Mouse (Mus musculus) retina, postnatal 1 day (tissue): ENCODE data around the gene Rpa1.
"Not testable (repeated sequence)": the region's sequence is repeated elsewhere in the genome, so short reads cannot be mapped to it uniquely, and the experiment has no call there.

Experiments
- DNase-seq: peaks from one replicate; pipeline ENCODE4 v3.0.0-alpha.2; 2012

Gene Rpa1

DNA sequence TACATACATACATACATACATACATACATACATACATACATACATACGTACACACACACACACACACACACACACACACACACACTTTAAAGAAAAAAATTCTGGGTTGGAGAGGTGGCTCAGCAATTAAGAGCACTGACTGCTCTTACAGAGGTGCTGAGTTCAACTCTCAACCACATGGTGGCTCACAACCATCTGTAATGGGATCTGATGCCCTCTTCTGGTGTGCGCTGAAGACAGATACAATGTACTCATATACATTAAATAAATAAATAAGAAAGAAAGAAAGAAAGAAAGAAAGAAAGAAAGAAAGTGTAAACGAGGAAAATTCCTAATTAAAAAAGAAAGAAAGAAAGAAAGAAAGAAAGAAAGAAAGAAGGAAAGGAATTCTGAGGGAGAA lies 64.3 kb downstream of the Rpa1 start:
- not testable (repeated sequence) for DNase-seq

DNA sequence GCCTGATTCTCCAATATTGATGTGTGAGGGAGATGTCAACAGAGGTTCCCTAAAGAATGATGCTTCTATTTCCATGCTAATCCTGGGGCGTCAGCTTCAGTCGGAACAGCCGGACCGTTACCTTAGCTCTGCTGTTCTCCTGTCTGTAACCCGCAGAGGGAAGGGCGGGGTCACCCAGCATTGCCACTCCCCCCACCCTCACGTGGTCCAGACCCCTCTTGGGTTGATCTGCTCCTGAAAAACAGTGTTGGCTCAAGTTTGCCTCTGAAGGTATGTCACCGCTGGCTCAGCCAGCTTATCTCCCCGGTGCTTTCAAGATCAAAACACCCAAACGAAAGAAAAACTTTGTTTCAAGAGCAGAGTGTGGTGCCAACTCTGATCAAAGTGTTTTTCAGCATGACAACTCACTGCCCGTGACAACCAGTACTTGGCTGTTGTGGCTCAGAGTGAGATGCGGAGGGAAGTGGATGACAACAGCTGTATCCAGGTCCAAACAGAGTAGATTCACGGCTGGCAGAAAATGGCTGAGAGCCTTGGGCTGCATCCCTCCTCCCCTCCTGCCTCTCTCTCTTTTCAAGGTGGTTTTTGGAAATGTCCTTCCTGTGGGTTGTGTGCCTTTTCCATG lies 65.5 kb downstream of the Rpa1 start:
- DNase-seq = peak; percentile 53

DNA sequence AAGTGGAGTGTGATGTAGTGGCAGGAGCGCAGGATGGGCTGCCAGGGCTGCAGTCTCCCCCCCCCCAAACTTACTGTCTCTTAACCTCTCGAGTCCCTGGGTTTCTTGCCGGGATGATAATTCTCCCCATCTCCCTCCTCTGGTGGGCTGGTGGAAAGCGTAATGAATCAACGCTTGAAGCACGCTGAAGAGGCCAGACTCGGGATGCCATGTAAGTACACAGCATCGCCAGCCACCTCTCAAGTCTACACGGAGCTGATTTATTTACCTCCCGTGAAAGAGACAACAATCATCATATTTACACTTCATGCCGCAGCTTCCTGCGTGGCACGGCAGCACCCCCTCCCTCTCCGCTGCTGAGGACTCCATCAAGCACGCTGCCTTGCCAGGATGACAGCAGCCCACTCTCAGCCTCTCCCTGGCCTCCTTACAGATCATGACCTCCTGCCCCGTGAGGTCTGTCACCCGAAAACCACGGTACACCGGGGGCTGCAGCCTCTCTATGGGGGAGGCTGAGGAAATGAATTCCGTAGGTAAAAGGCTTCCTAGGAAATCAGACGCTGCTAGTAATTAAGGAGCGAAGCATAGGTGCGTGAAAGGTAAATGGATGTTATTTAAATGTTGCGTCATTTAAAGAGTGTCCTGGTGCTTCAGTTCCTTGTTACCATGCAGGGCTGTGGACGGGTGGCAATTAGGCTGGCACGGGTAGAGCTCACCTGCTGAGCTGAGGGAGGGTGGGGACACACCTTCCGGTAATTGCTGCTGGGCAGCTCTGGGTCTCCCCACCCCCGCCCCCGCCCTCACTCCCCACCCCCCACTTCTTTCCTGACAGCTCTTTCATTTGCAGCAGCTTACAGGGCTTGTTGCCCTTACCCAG lies 66.5 kb downstream of the Rpa1 start:
- peak; percentile 58 for DNase-seq

DNA sequence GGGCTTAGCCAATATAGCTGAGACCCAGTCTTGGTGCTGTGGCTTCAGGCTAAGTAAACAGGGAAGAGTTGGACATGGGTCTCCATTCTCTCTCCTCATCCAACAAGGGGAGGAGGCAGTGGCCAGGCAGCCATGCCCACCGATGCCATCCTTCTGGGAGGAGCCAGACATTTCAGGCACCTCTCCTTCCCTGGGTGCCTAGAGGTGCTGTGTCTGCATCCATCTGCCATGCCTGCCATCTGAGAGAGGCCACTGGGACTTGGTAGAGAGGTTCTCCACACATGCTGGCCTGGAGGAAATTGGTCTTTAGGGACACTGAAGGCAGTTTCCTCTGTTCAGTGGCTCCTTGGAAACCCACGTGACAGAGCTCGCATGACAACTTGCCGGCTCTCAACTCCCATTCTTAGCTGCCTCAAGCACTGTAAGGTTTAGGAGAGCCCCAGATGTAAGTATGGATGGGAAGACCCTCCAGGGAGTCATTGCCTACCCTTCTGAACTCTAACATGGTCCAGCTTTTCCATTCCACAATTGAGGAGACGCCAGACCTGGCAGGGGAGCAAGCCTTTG lies 67.6 kb downstream of the Rpa1 start:
- no peak for DNase-seq

DNA sequence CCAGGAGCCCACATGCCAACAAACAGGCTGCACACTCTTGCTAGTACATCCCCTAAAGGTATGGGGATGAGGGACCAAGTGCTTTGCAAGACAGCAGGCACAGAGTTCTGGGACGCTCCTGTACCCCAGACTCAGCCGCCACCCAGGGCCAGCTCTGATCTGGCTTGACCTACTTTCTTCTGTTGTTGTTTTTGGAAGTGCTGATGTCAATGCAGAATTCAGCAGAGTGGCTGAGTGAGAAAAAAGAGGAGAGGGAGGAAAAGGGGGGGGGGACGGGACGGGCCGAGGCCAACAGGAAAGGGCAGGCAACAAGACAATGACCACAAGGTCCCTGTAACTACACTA lies 68.1 kb downstream of the Rpa1 start:
- peak; percentile 69 for DNase-seq

DNA sequence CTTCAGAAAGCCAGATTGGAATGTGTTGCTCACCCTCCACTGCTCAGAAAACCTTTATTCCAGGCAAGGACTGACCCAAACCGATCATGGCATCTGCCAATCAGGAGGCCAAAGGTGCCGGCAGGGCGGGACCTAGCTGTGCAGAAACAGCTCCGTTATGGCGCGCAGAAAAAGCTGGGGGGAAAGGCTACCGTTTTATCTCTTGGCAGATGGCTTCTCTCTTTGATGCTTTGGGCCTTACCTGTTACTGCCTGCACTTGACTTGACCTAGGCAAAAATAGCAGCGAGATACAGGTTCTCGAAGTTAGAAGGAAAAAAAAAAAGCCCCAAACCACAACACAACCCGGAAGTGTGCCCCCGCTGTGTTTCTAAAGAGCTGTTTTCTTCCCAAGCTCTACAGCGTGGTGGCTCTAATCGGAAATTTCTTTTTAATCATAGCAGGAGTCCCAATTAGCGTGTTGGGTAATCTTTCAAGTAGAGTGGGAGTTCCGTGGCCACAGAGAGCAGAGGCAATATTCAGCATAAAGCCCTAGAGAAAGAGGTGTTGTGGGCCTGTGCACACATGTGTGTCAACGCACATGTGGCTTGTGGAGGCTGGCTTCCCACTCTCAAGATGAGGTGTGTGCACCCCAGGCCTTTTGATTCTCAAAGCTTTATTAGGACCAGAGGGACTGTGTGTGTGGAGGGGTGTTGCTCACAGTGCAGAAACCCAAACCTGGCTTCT lies 68.6 kb downstream of the Rpa1 start:
- DNase-seq = peak; percentile 90

DNA sequence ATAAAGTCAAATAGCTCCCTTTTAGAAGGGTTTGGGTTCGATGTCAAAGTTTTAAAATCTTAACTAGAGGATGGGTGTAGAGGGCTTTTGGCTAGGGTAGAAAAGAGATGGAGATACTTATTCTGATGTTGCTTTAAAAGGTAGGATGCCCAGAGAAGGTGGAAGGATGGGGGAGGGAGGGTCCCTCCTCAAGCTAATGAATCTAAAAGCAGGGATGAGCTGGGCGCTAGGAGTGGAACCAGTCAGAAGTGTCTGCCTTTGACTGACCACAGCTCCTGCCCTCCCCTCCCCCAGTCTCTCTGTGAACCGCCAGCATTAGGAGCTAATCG lies 69.1 kb downstream of the Rpa1 start:
- no peak for DNase-seq

DNA sequence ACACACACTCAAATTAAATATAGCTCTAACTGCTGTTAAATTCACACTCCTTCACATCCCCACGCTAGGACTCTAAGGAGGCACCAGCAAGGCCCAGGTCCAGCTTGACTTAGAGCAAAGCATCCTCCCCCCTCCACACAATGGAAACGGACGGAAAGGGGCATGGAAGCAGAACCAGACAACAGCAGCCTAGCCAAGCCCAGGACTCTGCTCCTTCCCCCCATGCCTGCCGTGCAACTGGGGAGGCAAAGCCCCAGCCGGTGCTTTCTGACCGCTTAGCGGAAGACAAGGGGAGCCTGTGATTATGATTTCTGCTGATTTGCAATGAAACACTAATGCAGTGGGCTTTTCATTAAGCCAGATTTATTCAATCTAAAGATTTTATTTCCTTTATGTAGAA lies 70.0 kb downstream of the Rpa1 start:
- DNase-seq = no peak

DNA sequence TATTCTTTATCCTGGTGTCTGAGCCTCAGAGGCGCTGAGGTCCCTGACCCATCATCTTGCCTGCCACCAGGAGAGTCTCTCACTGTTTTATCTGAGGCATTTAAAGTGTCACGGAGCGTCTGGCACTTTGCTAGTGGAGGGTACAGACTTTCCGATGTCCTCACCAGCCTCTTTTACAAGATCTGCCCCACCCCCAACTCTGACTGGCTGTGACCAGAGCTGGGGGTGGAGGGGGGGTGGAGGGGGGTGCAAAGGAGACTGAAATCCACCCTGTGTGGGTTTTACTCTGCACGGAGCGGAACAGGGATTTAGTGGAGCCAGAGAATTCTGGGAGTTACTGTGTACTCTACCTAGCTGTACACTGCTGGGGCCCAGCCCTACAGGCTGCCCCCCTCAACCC lies 73.1 kb downstream of the Rpa1 start:
- peak; percentile 52 for DNase-seq

DNA sequence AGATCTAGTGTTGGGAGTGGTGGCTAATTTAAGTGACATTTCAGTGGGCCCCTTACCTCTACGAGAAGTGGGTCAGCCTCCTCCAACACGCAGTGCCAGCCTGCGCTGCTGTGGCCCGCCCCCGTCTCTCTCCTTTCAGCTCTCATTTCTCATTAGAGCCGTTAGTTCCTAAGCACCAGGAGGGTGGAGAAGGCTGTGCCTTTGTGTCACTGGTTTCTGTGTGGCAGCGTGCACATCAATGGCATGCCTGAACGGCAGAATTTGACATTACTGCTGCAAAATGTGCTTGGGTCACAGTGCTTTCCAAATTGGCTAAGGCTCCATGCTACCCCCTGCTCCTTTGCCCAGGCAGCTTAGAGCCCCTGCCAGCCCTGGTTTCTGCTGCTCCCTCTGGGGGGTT lies 74.7 kb downstream of the Rpa1 start:
- peak; percentile 89 for DNase-seq

DNA sequence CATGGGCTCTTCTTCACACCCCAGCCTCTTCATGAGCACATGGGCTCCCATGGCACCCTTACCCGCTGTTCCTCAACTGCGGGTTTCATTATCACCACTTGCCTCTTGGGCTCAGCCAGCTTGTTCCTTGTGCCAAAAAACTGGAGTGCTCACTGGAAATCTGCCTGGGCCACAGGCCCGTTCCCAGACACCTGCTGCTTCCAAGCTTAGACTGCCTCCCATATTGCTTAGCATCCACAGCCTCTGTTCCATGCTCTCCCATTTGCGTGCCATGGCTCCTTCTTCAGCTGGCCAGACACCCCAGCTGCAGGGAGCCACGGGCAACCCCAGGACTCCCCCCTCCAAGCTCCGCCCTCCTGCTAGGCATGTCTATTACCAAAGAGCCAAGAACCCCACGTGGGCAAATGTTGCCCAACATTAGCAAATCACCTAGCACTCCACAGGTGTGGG lies 77.1 kb downstream of the Rpa1 start:
- no peak for DNase-seq

DNA sequence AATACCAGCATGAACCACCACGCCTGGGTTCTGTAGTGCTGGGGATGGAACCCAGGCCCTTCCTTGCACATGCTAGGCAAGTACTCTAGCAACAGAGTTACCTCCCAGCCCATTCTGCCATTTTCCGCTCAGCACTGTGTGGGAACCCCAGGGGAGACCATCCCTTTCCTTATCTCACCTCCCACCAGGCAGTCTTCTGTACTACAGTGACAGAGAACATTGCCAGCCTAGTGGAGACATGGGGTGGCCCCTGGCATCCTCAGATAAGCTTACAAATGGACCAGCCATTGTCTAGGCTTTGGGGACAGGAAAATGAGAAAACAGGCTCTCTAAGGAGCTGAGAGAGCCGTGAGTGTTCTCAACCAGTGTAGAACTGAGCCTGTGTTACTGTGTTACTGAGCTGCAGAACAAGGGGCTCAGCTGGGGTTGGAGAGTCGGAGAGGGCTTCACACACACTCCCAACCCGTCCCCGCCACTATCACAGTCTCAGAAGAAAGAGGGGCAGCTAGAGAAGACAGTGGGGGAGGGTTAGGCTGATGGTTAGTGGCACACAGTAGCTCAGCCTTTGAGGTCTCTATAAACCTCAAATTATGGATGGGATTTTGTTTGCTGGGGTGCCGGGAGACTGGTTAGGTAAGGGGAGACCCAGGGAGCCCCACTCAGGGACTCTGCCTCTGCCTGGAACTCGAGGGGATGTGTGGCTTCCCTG lies 77.7 kb downstream of the Rpa1 start:
- DNase-seq = no peak

DNA sequence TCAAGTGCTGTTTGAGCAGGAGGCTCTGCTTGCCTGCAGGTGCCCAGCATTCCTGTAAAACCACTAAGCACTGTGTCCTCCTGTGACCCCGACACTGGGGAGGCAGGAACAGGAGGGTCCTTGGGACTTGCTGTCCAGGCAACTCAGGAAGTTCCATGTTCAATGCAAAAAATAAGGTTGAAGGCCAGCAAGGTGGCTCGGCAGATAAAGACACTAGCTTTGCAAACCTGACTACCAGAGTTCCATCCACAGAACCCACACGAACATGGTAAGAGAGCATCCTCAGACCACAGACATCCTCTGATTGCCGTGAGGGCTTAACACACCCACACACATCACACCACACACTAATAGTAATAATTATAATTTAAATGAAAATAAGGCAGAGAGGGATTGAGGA lies 78.9 kb downstream of the Rpa1 start:
- DNase-seq = no peak

DNA sequence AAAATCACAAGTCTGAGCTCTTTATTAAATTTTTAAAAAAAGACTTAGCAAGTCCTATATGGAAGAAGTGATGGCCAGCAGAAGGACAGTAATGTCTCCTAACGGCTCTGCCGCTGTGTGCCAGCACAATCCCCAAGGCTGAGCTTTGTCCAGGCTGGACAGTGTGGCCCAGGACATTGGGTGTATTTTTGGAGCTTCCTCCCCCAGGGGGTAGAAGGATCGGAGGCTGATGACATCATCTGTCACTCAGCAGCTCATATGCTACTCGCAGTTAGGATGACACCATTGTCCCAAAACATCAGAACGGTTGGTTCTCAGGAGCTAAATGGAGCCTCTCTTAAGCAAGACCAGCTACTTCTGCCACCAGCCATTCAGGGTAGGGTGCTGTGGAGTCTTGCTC lies 79.6 kb downstream of the Rpa1 start:
- DNase-seq = peak; percentile 48

DNA sequence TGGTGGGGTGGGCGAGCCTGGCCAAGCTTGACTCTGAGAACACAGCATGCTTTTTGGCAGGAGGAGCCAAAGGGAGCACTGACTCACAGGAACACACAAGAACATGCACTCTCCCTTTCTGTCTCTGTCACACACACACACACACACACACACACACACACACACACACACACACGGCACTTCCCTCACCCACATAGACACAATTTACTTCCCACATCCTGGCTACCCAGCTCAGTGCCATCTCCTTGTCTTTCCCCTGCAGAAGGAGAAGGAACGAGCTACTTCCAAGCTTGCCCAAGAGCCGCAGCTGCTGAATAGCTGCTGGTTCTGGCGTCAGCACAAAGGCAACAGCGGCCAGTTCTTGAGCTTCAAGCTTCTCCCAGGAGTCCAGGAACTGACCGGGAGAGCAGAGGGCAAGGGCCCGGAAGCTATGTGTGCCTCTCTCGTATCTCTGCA lies 80.3 kb downstream of the Rpa1 start:
- DNase-seq = no peak

DNA sequence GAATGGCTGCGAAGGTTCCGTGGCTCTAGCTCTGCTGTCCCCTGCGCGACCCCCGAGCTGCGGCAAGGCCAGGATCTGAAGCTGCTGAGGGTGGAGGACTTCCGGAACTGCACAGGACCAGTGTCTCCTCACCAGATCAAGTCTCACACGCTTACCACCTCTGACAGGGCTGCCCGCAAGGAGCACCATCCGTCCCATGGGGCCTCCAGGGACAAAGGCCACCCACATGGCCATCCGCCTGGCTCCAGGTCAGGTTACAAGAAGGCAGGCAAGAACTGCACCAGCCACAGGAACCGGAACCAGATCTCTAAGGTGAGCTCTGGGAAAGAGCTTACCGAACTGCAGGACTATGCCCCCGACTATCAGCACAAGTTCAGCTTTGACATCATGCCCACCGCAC lies 82.6 kb downstream of the Rpa1 start:
- DNase-seq = peak; percentile 56

DNA sequence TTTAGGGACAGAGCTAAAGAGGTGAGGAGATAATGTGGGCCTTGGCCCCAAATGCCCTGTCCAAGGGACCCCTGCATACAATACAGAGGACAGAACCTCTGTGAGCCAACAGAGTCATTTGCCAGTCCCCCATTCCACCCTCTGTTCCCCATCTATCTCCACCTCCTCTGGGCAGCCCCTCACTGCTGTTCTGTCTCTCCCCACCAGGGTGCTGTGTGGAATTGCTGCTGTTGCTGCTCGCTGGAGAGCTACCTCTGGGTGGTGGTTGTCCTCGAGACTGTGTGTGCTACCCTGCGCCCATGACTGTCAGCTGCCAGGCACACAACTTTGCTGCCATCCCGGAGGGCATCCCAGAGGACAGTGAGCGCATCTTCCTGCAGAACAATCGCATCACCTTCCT lies 83.6 kb downstream of the Rpa1 start:
- peak; percentile 57 for DNase-seq

DNA sequence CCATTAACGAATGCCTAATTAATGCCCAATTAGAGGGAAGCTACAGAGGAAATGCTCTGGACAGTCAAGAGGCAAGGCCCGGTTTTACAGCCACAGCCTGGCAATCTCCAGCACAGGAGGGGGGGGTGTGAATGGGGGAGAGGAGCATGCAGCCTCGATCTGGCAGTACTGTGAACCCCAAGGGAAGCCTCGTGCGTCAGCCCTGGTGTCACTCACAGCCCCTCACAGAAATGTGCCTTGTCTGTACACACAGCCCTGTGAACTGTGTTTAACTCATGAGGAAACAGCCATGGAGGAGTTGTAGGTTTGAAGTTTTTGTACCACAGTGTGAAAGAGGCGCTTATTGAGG lies 84.2 kb downstream of the Rpa1 start:
- no peak for DNase-seq

DNA sequence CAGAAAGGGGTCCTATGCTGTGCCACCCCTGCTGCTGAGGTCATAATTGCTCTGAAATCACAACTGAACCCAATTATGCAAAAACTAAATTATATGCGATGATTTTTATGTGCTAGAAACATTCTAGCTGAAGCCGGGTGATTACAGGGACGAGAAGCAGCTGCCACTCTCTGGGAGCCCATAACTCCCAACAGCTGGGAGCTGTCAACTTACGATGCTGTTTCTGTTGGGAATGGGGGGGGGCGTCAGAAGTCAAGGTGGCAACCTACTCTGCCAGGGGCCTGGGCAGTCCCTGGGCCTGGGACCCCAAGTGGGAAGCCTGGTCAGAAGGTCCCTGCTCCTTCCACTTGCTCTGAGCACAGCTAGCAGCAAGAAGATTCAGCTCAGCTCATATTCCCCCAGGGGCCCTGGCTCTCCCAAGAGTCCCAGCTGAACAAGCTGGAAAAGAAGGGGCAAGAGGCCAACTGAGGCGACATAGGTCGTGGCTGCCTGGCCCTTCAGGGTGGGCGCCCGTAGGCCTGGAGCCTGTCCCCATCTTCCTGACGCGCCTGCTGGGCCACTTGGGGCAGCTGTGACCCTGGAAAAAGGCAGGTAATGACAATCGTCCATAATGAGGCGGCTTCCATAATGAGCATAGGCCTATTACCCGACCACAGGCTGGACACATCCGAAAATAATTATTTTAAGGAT lies 84.7 kb downstream of the Rpa1 start:
- DNase-seq = peak; percentile 96

DNA sequence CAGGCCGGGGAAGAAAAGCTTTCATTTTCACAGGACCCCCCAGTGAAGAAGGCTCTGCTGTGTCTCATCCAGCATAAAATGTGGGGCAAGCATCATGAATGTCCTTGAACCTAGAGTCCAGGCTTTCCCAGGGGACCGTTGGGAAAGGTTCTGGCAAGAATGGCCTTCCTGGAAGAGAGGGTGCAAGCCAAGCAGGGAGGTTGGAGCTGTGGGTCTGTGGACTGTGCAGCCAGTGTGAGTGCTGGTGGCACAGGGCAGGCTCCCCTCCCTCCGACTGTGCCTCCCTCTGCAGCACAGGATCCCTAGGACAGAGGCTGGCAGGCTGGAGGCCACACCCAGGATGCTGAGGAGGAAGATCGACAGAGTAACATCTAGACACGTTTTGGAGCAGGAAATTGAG lies 85.3 kb downstream of the Rpa1 start:
- DNase-seq = no peak

DNA sequence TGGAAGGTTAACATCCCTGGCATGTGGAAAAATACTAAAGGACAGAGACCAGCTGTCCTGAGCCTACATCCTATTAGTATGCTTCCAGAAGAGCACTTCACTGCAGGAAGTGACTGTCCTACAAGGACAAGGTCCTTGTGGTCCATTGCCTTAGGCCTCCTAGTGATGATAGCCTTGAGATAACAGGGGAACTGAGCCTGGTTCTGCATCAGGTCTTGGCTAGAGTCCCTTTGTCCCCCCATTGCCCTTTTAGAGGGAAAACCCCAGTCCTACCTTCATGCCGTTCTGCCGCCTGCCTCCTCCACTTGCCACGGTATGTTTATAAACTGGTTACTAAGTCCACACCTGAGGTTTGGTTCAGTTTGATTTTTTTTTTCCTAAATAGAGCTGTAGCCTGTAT lies 85.9 kb downstream of the Rpa1 start:
- no peak for DNase-seq

DNA sequence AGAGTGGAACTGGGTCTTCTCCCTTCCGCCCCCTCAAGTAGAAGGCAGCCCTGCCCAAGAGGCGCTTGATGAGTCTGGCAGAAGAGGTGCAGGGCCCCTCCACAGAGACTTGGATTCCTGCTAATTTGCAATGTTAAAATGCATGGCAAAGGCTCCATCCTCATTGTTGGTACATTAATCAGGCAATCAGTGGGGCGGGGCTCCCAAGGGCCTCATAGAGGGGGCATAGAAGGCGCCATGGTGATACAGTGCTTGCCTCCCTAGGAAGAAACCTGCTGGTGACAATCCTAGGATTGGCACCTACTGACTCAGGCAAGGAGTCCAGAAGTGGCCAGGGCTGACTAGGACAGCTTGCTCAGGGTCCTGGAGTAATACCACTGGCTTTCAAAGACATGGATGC lies 86.4 kb downstream of the Rpa1 start:
- DNase-seq = no peak

DNA sequence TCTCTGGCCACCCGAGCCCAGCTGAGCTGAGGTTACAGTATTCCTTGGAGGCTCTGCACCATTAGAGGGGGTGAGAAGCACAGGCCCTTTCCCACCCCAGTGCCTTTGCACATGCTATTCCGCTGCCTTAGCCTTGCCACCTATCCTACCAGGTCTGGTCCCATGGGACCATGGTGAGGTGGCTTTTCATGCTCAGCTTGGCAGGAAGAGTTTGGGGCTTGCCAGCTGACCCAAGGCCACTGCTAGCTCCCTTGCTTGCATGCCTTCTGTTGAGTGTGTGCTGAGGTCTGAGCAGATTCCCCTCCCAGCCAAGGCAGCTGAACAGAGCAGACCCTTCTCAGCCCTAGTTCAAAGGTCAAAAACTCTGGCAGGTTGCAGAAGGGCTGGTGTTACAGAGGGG lies 87.1 kb downstream of the Rpa1 start:
- no peak for DNase-seq
